Mouse (Mus musculus) midbrain, embryonic 13.5 days (tissue): ENCODE measurements around the gene Zfp128. TPM values are rescaled to one million over a fixed set of nuclear protein-coding genes. Genes with fewer than 3 reads are reported as not detected.
"Not testable (repeated sequence)": the region's sequence is repeated elsewhere in the genome, so short reads cannot be mapped to it uniquely, and the experiment has no call there.

Experiments
- ATAC-seq: fragments of 200-750 bp; cut with Nextera tagmentation; 2 replicates; pipeline ENCODE4 v1.8.0; 2017; ENCODE audit warnings: mild to moderate bottlenecking, moderate TSS enrichment, moderate library complexity
- H3K27ac ChIP-seq: fragments of 300-500 bp; sonication (generic); 2 replicates; pipeline ENCODE4 v1.5.1; 2015; ENCODE audit warnings: inconsistent platforms, mild to moderate bottlenecking, moderate library complexity
- H3K27me3 ChIP-seq: fragments of 300-500 bp; sonication (generic); 2 replicates; pipeline ENCODE4 v1.6.1; 2015; ENCODE audit warnings: mild to moderate bottlenecking, inconsistent platforms
- H3K36me3 ChIP-seq: fragments of 300-500 bp; sonication (generic); 2 replicates; pipeline ENCODE4 v1.6.1; 2015; ENCODE audit warnings: mild to moderate bottlenecking, inconsistent platforms
- H3K4me1 ChIP-seq: fragments of 300-500 bp; sonication (generic); replicated peaks from 2 replicates; pipeline ENCODE4 v1.6.1; 2015; ENCODE audit warnings: inconsistent platforms
- H3K4me2 ChIP-seq: fragments of 300-500 bp; sonication (generic); replicated peaks from 2 replicates; pipeline ENCODE4 v1.6.1; 2015; ENCODE audit warnings: moderate library complexity, mild to moderate bottlenecking, inconsistent platforms
- H3K4me3 ChIP-seq: fragments of 300-500 bp; sonication (generic); replicated peaks from 2 replicates; pipeline ENCODE4 v1.5.1; 2015; ENCODE audit warnings: mild to moderate bottlenecking, inconsistent platforms
- H3K9ac ChIP-seq: fragments of 300-500 bp; sonication (generic); replicated peaks from 2 replicates; pipeline ENCODE4 v1.6.1; 2015; ENCODE audit warnings: mild to moderate bottlenecking, inconsistent platforms
- H3K9me3 ChIP-seq: fragments of 300-500 bp; sonication (generic); 2 replicates; pipeline ENCODE4 v1.6.1; 2016; ENCODE audit warnings: mild to moderate bottlenecking, inconsistent platforms
- WGBS: fragments of 180-500 bp; shearing (Covaris S2); methylation state at CpG from one replicate; pipeline ENCODE4 v1.1.7; 2015; 5-methylcytosine and 5-hydroxymethylcytosine counted together
- polyA plus RNA-seq: library from polyadenylated mRNA; unstranded; fragments of >200 nt; fragmentation: Nextera tagmentation; extraction: Ambion mirVana; gene quantifications from 2 replicates; pipeline ENCODE4 v1.2.1, GENCODE M21; 2015

Zfp128 gene
- polyA plus RNA-seq, 1 experiment from 2014 or later: 7.6 TPM

DNA sequence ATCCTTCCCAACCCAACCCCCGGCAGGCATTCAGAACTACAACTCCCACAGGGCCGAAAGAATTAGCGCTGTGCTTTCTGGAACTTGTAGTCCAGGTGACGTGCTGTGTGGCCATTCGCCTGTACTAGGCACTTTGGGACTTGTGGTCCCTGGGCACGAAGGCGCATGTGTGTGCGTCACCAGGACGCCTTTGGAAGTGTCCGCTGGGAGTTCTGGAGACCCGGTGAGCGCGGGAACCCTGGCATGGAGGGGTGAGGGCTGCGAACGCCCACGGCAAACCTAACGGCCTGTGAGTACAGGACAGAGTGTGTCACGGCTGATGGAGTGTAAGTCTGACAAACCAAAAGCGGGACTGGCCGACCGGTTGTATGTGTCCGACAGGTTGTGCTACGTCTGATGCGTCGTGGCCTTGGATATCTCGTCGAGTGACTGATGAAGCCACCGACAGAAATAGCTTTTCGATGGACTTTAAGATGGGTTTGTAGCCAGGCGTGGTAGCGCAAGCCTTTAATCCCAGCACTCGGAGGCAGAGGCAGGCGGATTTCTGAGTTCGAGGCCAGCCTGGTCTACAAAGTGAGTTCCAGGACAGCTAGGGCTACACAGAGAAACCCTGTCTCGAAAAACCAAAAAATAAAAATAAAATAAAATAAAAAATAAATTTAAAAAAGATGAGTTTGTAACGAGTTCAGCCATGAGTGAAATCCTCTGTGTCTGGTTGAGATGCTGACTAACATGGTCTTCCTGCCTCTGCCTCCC lies 16.9 kb downstream of the Zfp128 start, which contains the start of gene Zscan22:
Zscan22 (plus strand) TSS at position 161 of the 756 bp plus-strand sequence.
- 7% methylated on average over 36 of the region's 36 CpGs for WGBS
- Histone ChIP-seq H3K36me3 (no peaks in the 10 kb centered on the region), H3K27ac (no peak within 1 kb of the TSS; the same call in 1 of the 2 replicates), H3K4me2 (peak within 1 kb of the TSS; percentile 55), H3K27me3 (no peaks in the 10 kb centered on the region), H3K4me3 (peak within 1 kb of the TSS; percentile 66), H3K9ac (peak within 1 kb of the TSS; percentile 62), H3K4me1 (peaks cover 9% of the 10 kb centered on the region), H3K9me3 (no peaks in the 10 kb centered on the region)
- ATAC-seq: peak; percentile 99

GRCm38 (mm10) chr7:12901517-12901916 lies 20.5 kb downstream of the Zfp128 start:
- 97% methylated on average over 5 of the region's 5 CpGs for WGBS
- peaks cover 9% of the 10 kb centered on the region for H3K4me1 ChIP-seq
- no peak overlapping the region for H3K4me3 ChIP-seq
- H3K9me3 ChIP-seq: no peaks in the 10 kb centered on the region
- H3K4me2 ChIP-seq: no peak overlapping the region
- no peak overlapping the region for H3K9ac ChIP-seq
- H3K27ac ChIP-seq: no peak overlapping the region
- no peak for ATAC-seq
- no peaks in the 10 kb centered on the region for H3K27me3 ChIP-seq
- H3K36me3 ChIP-seq: peaks cover 32% of the 10 kb centered on the region

DNA sequence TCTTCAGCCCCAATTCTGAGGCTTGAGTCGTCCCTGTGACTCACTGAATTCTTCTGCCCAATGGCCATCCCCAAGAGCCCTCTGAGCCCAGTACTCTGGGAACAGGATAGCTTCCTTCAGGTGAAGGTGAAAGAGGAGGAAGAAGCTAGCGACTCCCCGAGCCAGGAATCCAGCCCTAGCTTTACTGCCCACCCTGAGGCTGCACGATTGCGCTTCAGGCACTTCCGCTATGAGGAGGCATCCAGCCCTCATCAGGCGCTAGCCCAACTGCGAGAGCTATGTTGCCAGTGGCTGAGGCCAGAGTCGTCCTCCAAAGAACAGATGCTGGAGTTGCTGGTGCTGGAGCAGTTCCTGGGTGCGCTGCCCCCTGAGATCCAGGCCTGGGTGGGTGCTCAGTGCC lies 22.6 kb downstream of the Zfp128 start:
- WGBS: 62% methylated on average over 10 of the region's 10 CpGs
- ATAC-seq: no peak
- Histone ChIP-seq H3K27ac (no peak overlapping the region), H3K27me3 (no peaks in the 10 kb centered on the region), H3K4me1 (peaks cover 4% of the 10 kb centered on the region), H3K9ac (no peak overlapping the region), H3K4me3 (no peak overlapping the region), H3K9me3 (no peaks in the 10 kb centered on the region), H3K36me3 (peaks cover 53% of the 10 kb centered on the region), H3K4me2 (no peak overlapping the region)

- Histone ChIP-seq H3K27me3 (no peaks in the 10 kb centered on the region), H3K9ac (no peak overlapping the region), H3K36me3 (peaks cover 60% of the 10 kb centered on the region), H3K27ac (no peak overlapping the region), H3K4me3 (no peak overlapping the region), H3K4me1 (peaks cover 10% of the 10 kb centered on the region), H3K4me2 (no peak overlapping the region), H3K9me3 (no peaks in the 10 kb centered on the region)
- 86% methylated on average over 1 of the region's 1 CpGs for WGBS
- no peak for ATAC-seq
These were observed 24.2 kb downstream of the Zfp128 start for GRCm38 (mm10) chr7:12905146-12905545.

- no peaks in the 10 kb centered on the region for H3K9me3 ChIP-seq
- peaks cover 10% of the 10 kb centered on the region for H3K4me1 ChIP-seq
- H3K9ac ChIP-seq: peak overlapping the region; percentile 60; the same call in 1 of the 2 replicates
- peak; percentile 68 for ATAC-seq
- H3K4me3 ChIP-seq: peak overlapping the region; percentile 47
- no peaks in the 10 kb centered on the region for H3K27me3 ChIP-seq
- H3K4me2 ChIP-seq: peak overlapping the region; percentile 62
- 42% methylated on average over 7 of the region's 7 CpGs for WGBS
- peak overlapping the region; percentile 75 for H3K27ac ChIP-seq
- H3K36me3 ChIP-seq: peaks cover 47% of the 10 kb centered on the region
These were observed 28.6 kb downstream of the Zfp128 start for GRCm38 (mm10) chr7:12909498-12909962.

- Histone ChIP-seq H3K4me3 (peak overlapping the region; percentile 47), H3K4me1 (peaks cover 10% of the 10 kb centered on the region), H3K27me3 (no peaks in the 10 kb centered on the region), H3K9me3 (no peaks in the 10 kb centered on the region), H3K9ac (peak overlapping the region; percentile 60), H3K27ac (peak overlapping the region; percentile 75), H3K4me2 (peak overlapping the region; percentile 62), H3K36me3 (peaks cover 41% of the 10 kb centered on the region)
- WGBS: 6% methylated on average over 19 of the region's 19 CpGs
- peak; percentile 89 for ATAC-seq
These were observed 29.2 kb downstream of the Zfp128 start for GRCm38 (mm10) chr7:12910181-12910668.

GRCm38 (mm10) chr7:12913556-12913955 lies 32.6 kb downstream of the Zfp128 start:
- Histone ChIP-seq H3K27me3 (no peaks in the 10 kb centered on the region), H3K9me3 (no peaks in the 10 kb centered on the region), H3K4me3 (no peak overlapping the region), H3K9ac (no peak overlapping the region), H3K4me1 (peaks cover 10% of the 10 kb centered on the region), H3K27ac (no peak overlapping the region), H3K4me2 (no peak overlapping the region), H3K36me3 (peaks cover 7% of the 10 kb centered on the region; the same call in 1 of the 2 replicates)
- no peak for ATAC-seq

GRCm38 (mm10) chr7:12920495-12920894 lies 39.5 kb downstream of the Zfp128 start:
- H3K27ac ChIP-seq, H3K27me3 ChIP-seq, H3K9ac ChIP-seq, H3K4me3 ChIP-seq, H3K9me3 ChIP-seq, ATAC-seq, H3K4me2 ChIP-seq: not testable (repeated sequence)
- Histone ChIP-seq H3K4me1 (peaks cover 20% of the 10 kb centered on the region), H3K36me3 (peaks cover 24% of the 10 kb centered on the region)
- 93% methylated on average over 7 of the region's 8 CpGs for WGBS

- Histone ChIP-seq H3K36me3 (peaks cover 32% of the 10 kb centered on the region), H3K9ac (peak overlapping the region; percentile 87), H3K4me3 (peak overlapping the region; percentile 82), H3K4me1 (peaks cover 20% of the 10 kb centered on the region), H3K4me2 (peak overlapping the region; percentile 99), H3K27ac (peak overlapping the region; percentile 92), H3K9me3 (no peaks in the 10 kb centered on the region), H3K27me3 (peaks cover 9% of the 10 kb centered on the region)
- no peak for ATAC-seq
- WGBS: 1% methylated on average over 3 of the region's 3 CpGs
These were observed 40.3 kb downstream of the Zfp128 start for GRCm38 (mm10) chr7:12921318-12921704.

GRCm38 (mm10) chr7:12921705-12922465 lies 40.9 kb downstream of the Zfp128 start, which contains the start of gene Rps5:
TSS of gene Rps5 (plus strand) at chr7:12922290.
- Histone ChIP-seq H3K9ac (peak within 1 kb of the TSS; percentile 87), H3K27me3 (peaks cover 15% of the 10 kb centered on the region), H3K9me3 (no peaks in the 10 kb centered on the region), H3K36me3 (peaks cover 38% of the 10 kb centered on the region), H3K4me3 (peak within 1 kb of the TSS; percentile 82), H3K4me1 (peaks cover 20% of the 10 kb centered on the region), H3K4me2 (peak within 1 kb of the TSS; percentile 99), H3K27ac (peak within 1 kb of the TSS; percentile 92)
- under 1% methylated on average over 55 of the region's 55 CpGs for WGBS
- peak; percentile 99 for ATAC-seq

- Histone ChIP-seq H3K36me3 (peaks cover 45% of the 10 kb centered on the region), H3K4me2 (peak overlapping the region; percentile 99), H3K27ac (peak overlapping the region; percentile 3; the same call in 1 of the 2 replicates), H3K27me3 (peaks cover 23% of the 10 kb centered on the region), H3K4me3 (peak overlapping the region; percentile 82), H3K4me1 (peaks cover 20% of the 10 kb centered on the region), H3K9me3 (no peaks in the 10 kb centered on the region), H3K9ac (peak overlapping the region; percentile 87)
- WGBS: 5% methylated on average over 8 of the region's 8 CpGs
- ATAC-seq: no peak
These were observed 41.8 kb downstream of the Zfp128 start for GRCm38 (mm10) chr7:12922729-12923128.

DNA sequence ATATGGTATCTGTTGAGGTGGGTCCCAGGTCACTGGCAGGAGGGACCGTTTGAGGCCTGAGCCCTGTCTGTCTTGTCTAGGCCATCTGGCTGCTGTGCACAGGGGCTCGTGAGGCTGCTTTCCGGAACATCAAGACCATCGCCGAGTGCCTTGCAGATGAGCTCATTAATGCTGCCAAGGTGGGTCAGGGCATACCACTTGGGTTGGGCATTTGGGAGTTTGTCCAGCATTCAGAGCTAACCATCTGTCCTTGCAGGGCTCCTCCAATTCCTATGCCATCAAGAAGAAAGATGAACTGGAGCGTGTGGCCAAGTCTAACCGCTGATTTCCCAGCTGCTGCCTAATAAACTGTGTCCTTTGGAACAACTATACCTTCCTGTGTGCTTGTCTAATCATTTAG lies 45.3 kb downstream of the Zfp128 start:
- Histone ChIP-seq H3K36me3 (peaks cover 49% of the 10 kb centered on the region), H3K4me3 (no peak overlapping the region), H3K9me3 (no peaks in the 10 kb centered on the region), H3K9ac (no peak overlapping the region), H3K27me3 (peaks cover 33% of the 10 kb centered on the region), H3K4me1 (peaks cover 23% of the 10 kb centered on the region), H3K4me2 (no peak overlapping the region), H3K27ac (no peak overlapping the region)
- WGBS: 90% methylated on average over 7 of the region's 7 CpGs
- no peak for ATAC-seq
